Mouse (Mus musculus) cerebellum, postnatal 14 days (tissue): ENCODE data around the gene Arhgap23.
A peak's percentile ranks its signal among the peaks of the same experiment; 100 is the strongest.

ENCODE experiments used
- DNase-seq, 2 experiments: peaks; one replicate each; pipeline ENCODE4 v3.0.0; 2021; ENCODE audit warnings: mixed read lengths in 2 of 2

Arhgap23 gene

DNA sequence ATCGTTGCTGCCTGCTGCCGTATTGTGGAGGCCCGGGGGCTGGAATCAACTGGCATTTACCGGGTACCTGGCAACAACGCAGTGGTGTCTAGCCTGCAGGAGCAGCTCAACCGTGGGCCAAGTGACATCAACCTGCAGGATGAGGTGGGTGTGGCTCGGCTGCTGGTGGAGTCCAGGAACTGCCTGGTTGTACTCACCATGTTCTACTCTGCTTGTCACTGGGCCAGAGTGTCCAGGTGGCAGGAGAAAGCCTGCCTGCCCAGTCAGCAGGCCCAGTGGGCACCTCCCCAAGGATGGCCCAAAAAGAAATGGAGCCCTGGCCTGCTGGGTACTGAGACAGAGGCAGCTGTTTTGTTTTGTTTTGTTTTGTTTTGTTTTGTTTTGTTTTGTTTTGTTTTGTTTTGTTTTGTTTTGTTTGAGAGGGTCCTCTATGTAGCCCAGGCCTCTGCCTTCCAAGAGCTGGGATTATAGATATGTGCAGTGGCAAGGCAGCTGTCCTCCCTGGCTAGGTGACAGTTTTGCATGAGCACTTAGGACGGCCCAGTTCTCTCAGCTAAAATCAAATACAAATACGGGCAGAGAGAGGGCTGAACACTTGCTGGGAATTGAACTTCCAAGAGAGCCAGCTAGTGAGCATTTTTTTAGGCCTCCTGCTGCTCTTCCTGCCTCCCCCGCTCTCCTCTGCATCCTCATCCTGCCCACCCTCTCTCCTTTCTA lies 51.3 kb downstream of the Arhgap23 start:
- peak; percentile 84 to 85 for DNase-seq

DNA sequence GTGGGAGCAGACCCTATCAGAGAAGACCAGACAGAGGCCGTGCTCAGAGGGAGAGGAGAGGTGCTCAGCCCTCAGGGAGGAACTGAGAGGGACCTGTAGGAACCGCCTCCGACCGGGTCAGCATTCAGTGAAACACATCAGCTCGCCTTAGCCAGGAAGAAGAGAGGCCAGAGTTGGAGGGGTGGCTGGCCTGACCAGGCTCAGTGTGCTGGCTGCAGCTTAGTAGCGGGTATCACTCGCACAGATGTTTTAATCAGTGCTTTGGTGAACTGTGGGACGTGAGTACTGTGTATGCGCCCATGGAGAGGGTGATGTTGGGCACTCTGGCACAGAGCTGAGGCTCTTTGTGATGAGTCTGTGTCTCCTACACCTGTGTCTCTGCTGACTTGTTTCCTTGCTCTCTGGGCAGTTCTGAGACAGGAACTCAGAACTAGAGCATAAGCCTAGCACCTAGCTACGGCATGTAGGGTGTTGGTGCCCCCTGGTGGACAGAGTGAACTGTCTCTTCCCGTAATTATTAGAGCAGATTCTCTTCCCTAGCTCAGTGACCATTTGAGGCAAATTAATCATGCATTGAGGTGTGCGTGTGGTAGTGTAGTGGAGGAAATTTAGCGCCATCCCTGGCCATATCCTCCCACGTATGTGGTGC lies 53.4 kb downstream of the Arhgap23 start:
- DNase-seq: peak; percentile 93 to 98

DNA sequence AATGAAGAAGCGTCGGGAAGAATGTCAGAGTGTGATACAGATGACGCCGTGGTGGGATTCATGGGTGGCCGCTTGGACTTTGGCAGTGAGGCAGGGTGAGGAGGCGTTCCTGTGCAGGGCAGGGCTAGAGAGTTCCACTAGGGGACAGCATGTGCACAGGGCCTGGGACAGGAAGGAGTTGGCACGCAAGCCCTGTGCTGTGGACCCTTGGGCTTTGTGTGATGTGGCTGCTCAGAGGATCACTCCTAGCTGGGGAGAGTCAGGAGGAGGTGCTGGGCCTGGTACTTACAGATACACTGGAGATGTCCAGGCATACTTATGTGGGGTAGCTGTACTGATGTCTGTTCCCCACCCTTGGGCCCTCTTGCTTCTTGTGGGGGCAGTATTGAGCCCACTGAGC lies 54.5 kb downstream of the Arhgap23 start:
- no peak for DNase-seq

GRCm38 (mm10) chr11:97471276-97471675 lies 55.9 kb downstream of the Arhgap23 start:
- no peak for DNase-seq

- DNase-seq: peak; percentile 87 to 93
These were observed 61.2 kb downstream of the Arhgap23 start for GRCm38 (mm10) chr11:97476334-97477095.

GRCm38 (mm10) chr11:97477431-97477830 lies 62.1 kb downstream of the Arhgap23 start:
- DNase-seq: no peak

DNA sequence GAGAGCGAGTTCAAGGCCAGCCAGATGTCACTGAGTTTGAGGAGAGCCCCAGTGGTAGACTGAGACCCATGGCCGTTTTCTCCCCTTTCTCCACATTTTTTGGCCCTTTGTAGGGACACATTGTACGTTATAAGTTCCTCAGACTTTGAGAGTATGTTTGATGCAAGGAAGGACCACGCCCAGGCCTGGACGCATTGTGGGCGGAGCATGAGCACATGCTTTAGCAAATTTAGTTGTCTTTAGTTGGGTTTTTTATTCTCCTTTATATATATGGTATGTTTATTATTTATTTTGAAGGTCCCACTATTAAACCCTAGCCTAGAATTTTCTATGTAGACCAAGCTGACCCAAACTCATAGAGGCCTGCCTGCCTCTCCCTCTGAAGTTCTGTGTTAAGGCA lies 63.0 kb downstream of the Arhgap23 start:
- no peak for DNase-seq

DNA sequence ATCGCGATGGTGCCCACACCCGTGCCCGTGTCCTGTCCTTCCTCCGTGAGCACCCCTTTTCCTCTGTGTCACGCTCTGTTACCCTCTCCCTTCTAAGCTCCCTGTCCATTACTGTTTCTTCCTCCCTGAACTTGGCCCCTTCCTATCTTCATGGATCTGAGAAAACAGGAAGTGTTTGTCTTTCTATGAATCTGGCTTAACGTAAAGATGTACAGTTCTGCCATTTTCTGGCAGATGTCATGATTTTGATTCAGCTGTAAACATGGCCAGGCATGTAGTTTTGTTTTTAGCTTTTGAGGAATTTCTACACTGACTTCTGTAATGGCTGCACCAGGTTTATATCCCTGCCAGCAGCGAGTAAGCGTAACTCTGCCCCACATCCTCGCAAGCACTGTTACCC lies 63.8 kb downstream of the Arhgap23 start:
- DNase-seq: no peak

GRCm38 (mm10) chr11:97479824-97480223 lies 64.5 kb downstream of the Arhgap23 start:
- DNase-seq: no peak

GRCm38 (mm10) chr11:97485661-97486060 lies 70.3 kb downstream of the Arhgap23 start:
- DNase-seq: no peak

GRCm38 (mm10) chr11:97487656-97488055 lies 72.3 kb downstream of the Arhgap23 start:
- DNase-seq: no peak

DNA sequence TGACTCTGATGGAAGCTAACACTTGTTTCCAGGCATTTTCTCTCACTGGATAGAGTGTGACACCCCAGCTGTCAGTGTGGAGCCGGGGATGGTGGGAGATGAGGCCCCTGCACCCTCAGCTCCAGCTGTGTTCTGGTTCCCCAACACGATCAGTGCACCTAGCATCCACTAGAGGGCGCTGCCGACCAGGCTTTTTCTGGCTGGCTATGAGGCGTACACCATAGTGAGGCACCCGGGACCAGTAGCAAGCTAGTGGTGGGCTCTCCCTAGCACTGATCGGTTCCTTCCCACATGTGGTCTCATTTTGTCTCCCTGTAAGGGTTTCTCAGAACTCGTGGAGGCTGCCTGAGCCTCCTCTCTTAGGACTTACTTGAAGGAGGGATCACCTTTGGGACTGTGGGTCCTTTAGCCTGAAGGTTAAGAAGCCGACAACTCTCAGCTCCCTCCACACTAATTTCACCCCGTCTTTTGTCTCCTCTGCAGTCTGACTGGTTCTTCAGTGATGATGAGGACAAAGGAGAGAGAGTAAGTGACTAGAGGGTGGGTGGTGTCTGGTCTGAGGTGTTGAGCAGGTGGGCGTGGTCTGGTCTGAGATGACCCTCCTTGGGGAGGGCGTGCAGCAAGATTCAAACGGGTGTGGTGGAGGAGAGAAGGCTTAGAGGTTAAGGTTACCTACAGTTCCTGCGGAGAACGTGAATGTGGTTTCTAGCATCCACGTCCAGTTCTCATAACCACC lies 74.4 kb downstream of the Arhgap23 start:
- peak; percentile 87 for DNase-seq

DNA sequence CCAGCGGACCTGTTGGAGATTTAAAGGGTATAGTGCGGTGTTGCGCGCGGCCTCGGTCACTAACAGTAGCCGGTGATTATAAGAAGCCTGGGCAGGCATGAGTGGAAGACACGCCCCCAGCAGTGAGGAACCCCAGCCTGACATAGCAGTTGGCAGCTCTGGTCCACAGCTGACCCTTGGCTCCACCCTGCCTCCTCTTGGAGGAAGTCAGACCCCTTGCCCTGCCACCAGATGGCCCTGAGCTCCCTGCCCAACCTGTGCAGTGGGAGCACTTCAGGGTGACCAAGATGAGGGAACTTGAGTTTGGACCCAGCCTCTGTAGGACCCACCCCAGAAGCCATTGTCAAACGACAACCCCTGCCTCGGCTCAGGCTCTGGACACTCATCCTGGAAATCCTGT lies 76.3 kb downstream of the Arhgap23 start:
- DNase-seq: peak in 1 of 2 experiments; percentile 53

GRCm38 (mm10) chr11:97492836-97493235 lies 77.5 kb downstream of the Arhgap23 start:
- DNase-seq: no peak

DNA sequence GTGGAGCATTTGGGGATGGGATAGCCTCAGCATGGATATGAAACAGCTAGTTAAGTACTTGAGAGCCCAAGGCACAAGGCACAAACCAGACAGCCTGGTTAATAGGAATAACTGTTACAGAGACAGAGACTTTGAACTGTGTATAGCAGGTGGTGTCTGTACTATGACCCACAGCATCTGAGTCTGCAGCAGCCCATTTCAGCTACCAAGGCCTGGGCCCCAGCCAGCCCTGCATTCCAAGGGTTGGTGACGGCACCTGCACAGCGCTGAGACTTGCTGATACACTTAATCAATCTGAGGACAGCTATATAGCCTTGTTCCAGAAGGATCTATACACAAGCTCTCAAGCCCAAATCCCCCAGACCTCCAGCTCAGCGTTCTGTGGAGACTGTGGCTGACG lies 82.2 kb downstream of the Arhgap23 start:
- DNase-seq: no peak

GRCm38 (mm10) chr11:97499865-97500719 lies 84.8 kb downstream of the Arhgap23 start, which contains the start of gene 4933428G20Rik:
4933428G20Rik (minus strand) TSS chr11:97500340.
- peak; percentile 32 to 42 for DNase-seq

- DNase-seq: peak in 1 of 2 experiments; percentile 35
These were observed 85.6 kb downstream of the Arhgap23 start for GRCm38 (mm10) chr11:97500720-97501448.

DNA sequence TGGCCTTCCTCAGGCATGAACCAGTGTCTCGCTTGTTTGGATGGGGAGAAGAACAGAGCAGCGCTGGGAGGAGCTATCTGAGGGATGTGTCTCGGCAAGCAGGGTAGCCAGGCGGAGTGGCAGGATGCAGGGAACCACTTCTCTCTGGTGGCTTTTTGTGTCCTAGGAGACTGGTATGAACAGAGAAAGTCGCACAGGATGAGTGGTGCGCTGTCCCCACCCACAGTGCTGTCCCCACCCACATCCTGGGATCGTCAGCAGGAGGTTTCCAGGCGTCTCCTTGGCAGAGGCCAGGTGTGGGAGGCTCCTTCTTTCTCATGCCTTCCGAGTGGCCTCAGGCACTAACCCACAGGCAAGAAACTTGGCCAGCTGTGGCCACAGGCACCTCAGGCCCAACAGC lies 87.0 kb downstream of the Arhgap23 start:
- DNase-seq: no peak

GRCm38 (mm10) chr11:97502846-97503245 lies 87.5 kb downstream of the Arhgap23 start:
- DNase-seq: no peak

GRCm38 (mm10) chr11:97505784-97506183 lies 90.5 kb downstream of the Arhgap23 start:
- DNase-seq: peak; percentile 9 to 20

DNA sequence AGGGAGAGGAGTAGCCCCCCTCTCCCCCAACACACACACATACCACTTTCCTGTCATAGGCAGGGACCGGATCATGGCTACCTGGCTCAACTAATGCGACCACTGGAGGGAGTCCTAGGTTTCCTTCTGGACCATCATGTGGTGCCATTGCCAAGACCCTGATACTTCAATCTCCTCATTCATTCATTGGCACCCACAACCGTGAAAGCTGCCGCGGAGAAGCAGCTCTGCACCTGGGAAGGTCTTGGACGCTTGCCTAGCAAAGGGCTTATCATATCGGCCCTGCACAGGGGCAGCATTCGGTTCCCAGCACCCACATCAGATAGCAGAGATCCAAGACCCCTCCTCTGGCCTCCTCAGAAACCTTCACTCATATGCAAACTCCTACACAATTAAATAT lies 91.0 kb downstream of the Arhgap23 start:
- peak; percentile 74 to 81 for DNase-seq
